Mouse (Mus musculus) cerebellum, postnatal 10 days (tissue): ENCODE data around the gene Nanos2.

ENCODE experiments used
- DNase-seq, 2 experiments: peaks; one replicate each; pipeline ENCODE4 v3.0.0; 2021; ENCODE audit warnings: mixed read lengths in 2 of 2

Gene Nanos2

DNA sequence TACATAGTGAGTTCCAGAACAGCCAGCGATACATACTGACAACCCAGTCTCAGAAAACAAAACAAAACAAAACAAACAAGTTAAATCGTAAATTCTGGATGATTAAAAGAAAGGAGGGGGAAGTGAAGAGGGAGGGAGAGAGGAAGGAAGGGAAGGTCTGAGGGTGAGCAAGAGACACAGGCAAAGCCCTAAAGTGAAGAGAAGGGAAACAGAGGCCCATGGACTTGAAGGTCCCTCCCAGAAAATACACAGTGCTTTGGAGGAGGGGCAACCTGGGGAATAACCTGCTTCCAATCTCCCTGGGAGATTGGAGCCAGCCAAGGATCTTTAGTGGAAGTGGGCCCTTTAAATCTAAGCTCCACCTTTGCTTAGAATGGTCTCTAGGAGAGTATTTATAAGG is at the start of gene Nanos2:
Gene Nanos2, plus strand, starts transcription at position 301 of the 400 bp plus-strand sequence.
- no peak for DNase-seq

DNA sequence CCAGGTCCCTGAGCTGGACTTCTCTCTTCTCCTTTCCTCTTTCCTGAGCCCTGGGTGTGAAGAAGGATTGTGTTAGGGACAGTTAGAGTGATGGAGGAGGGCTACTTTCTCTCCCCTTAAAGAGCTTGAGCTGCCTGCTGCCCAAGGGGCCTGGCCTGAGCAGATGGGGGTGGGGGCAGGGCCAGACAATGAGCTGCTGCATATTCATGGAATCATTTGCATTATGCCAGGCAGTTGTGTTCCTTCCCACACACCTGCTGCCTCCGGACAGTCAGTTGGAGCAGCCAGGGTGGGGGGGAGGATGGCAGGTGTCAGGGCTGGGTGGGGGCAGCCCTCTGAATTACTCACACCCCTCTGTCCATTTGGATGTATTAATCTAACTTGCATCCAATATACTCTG is 44.8 kb upstream of the Nanos2 start:
- peak; percentile 86 to 93 for DNase-seq

DNA sequence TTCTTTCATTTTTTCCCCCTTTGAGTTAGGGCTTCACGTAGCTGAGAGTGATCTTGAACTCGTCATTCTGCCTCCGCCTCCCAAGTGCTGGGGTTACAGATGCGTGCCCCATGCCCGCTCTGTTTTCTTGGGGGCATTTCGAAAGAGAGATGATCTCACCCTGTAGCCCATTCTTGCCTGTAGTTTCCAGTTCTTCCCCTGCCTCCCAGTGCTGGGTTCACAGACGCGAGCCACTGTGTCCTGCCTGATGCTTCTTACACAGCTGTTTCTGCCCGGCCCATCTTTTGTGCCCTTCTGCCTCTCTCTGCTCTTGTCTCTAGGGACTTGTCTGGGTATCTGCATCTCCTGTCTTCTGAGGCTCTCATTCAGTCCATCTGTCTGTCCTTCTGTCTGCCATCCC is 44.4 kb upstream of the Nanos2 start:
- no peak for DNase-seq

DNA sequence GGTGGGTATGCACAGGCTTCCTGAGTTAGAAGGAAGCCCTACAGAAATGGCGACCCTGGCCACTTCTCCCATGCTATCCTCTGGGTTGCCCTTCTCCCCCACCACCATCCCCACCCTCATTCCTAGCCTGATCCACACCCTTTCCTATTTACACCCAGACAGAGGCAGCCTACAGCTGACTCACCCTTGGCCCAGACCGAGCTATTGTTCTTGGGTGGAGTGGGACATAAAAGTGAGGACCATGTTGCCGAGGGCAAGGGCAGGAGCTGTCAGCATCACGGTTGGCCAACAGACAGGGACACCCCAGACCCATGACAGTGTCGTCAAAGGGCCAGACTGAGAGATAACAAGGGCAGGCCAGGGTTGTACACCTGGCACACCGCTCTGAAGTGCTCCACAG is 39.0 kb upstream of the Nanos2 start:
- no peak for DNase-seq

DNA sequence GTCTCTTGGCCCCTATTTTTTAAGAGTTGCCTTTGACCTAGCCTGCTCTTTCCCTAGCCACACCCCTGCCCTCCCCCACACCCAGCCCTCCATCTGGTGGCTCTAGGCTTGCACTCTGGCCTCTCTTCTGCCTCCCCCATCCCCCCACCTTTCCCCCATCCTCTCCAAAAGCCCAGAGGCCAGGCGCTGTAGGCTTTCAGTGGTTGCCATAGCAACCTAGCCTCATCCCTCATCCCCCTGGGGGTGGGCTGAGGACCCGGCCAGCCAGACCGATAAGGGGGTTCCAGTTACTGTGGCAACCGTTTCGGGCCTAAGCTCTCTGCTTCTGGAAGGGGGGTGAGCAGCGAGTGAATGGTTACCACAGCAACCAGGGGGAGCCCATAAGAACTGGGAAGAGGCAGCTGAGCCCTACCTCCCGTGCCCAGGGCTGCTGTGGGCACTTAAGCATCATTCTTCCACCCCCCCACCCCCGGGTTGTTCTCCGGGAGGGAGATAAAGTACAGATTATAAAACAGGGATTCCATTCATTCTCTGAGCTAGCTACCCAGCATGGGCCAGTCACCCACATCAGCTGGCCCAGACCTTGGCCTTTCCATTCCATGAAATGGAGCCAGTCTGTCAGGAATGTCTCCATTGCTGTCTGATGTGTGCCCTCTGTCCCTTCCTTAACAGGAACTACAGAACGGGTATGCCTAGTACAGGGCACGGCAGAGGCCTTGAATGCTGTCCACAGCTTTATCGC is 37.2 kb upstream of the Nanos2 start:
- DNase-seq = peak; percentile 89 to 94

DNA sequence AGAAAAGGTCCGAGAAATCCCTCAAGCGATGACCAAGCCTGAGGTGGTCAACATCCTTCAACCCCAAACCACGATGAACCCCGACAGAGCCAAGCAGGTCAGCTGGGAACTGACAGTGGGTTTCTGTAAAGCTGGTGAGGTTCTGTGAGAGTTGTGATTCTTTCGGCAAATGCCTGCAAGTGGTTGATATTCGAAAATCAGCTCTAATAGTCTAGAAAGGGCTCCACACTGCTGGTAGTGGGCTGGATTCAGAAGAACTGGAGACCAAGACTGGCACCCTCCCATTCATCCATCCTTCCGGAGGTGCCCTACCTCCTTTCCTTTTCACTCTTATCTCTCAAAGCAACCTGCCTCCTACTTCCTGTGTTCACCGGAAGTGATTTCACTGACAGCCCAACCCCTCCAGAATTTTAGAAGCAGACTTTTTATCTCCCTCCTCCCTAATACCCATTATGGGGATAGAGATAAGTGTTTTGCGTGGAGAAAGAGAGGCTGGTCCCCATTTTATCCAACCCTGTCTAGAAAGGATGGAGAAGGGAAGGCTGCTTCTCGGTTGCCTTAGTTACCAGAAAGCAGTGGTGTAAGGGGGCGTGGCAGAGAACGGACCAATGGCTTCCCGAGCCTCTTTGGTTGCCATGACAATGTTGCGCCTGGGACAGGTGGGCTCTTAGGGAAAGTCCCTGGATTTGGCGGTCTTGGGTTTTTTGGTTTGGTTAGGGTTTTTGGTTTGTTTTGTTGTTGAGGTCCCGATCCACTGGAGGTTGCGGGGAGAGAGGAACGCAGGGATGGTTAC is 36.5 kb upstream of the Nanos2 start:
- peak; percentile 69 to 73 for DNase-seq

DNA sequence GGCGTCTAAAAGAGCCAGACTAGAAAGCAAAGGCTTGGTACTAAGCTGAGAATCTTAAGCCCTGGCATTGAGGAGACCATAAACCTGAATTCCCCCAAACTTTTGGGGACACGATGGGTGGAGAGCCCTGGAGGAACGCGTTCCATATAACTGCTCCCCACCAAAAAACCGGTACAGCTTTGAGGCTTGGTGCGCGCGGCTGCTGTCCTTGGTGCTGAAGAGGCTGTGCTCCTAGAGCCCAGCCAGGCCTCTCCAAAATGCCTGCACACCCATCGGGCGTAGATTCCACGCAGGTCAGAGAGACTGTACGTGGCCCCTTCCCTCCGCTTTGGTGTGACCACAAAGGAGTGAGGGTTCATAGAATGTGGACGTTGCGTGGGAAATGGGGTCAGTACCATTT is 35.8 kb upstream of the Nanos2 start:
- no peak for DNase-seq

DNA sequence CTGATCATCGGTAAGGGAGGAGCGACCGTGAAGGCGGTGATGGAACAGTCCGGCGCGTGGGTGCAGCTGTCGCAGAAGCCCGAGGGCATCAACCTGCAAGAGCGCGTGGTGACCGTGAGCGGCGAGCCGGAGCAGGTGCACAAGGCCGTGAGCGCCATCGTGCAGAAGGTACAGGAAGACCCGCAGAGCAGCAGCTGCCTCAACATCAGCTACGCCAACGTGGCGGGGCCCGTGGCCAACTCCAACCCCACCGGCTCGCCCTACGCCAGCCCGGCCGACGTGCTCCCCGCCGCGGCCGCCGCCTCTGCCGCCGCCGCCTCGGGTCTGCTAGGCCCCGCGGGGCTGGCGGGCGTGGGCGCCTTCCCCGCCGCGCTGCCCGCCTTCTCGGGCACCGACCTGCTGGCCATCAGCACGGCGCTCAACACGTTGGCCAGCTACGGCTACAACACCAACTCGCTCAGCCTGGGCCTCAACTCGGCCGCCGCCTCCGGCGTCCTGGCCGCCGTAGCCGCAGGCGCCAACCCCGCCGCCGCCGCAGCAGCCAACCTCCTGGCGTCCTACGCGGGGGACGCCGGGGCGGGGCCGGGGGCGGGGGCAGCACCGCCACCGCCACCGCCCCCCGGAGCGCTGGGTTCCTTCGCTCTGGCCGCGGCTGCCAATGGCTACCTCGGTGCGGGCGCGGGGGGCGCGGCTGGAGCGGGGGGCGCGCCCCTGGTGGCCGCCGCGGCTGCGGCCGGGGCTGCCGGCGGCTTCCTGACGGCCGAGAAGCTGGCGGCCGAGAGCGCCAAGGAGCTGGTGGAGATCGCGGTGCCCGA is 29.4 kb upstream of the Nanos2 start:
- DNase-seq = peak; percentile 88 to 90

DNA sequence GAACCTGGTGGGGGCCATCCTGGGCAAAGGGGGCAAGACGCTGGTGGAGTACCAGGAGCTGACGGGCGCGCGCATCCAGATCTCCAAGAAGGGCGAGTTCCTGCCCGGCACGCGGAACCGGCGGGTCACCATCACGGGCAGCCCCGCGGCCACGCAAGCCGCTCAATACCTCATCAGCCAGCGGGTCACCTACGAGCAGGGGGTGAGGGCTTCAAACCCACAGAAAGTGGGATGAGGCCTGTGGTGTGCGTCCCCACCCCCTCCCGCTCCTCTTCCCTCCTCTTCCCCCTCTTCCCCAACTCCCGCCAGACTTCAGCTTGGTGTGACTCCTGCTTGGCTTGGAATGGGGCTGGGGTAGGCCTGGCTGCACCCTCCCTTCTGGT is 28.8 kb upstream of the Nanos2 start:
- no peak for DNase-seq

DNA sequence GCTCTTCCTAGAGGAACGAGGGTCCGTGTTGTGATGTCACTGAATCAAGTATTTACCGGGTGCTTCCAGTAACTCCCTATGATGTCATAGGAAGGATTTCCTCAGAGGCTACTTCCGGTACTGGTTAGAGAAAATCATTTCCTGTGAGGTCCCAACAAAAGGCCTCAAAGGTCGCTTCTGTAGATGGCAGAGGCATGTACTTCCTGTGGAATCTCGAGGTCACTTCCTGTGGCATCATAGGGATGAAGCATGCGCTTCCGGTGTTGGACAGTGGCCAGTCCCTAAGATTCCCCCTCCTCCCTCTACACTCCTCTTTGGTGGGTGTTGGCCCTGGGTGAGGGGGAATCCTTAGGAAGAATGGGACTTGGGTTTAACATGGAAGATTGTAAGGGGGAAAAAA is 27.8 kb upstream of the Nanos2 start:
- DNase-seq = peak in 1 of 2 experiments; percentile 33

DNA sequence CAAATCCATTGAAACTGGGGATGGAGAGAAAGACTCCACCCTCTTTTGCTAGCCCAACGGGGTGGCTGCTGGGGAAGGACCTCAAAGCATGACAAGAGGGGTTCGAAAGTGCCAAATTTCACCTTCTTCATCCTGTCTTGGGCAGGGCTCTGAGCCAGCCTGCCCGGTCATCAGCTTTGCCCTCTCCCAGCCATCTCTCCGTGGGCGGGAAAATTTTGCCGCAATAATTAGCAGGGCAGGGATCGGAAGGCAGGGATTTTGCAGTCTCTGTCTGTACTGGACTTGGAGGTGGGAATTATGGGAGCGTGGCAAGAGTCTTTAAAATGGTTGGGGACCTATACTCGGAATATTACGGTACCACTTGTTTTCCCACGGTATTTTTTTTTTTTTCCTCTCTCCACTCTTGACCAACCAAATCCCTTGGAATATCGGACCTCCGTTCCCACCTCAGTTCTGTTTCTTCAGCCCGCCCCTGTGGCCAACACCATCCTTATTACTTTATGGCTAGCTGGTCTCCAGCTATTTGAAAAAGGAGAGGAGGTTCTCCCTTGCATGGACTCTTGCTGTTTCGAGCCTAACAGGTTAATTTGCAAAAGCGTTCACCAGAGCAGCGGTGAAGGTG is 24.9 kb upstream of the Nanos2 start:
- no peak for DNase-seq

DNA sequence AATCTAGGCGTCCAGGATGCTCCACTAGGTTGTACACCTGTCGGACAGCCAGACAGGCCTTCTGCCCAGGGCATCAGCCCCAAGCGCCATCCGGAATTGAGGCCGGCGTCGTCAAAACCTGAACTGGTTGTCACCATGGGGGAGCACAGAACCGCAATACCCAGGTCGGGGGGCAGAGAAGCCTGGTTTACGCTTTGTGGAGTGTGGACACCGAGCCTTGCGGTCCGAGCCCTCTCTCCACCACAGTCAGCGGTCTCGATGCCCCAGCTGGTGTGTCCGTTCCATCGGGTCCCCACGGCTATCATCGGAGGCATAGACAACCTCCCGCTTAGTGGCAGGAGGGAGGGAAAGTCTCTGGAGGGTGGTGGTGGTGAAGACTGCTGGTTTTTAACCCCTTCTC is 24.4 kb upstream of the Nanos2 start:
- no peak for DNase-seq

DNA sequence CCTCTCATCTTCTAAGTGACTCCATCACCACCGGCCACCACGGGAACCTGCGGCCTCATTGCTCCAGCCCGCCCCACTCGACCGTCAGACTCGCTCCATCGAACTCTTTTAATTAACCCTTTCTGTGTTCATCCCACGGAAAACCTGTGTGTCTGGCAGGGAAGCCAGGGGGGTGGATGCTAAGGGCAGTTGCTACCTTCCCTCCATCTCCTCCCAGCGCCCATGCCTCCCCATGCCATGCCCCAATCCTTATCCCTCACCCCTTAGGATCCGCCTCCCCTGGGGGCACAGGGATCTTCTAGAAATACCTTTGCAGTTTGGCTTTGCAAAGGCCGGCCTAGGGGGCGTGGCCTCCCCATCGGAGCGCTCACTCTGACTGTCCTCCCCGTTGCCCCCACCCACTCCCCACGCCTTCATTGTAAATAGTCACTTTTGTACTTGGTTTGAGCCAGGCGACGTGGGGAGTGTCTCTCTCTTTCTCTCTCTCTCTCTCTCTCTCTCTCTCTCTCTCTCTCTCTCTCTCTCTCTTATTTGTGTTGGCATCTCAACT is 23.8 kb upstream of the Nanos2 start:
- DNase-seq = peak in 1 of 2 experiments; percentile 44

DNA sequence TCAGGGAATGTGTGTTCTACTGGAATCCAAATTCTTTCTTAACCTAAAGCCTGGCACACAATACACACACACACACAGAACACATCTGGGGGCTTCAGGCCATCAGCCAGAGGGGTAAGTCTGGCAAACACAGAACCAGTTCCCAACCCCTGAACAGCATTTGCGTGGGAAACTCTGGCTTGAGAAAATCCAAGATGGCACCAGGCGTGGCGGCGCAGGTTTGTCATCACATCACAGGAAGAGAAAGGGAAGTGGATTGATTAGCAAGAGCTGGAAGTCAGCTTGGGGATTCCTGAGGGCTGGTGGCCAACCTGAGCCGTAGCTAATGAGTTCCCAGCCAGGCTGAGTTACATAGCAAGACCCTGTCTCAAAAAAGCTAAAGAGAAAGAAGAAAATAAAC is 21.9 kb upstream of the Nanos2 start:
- DNase-seq = no peak

DNA sequence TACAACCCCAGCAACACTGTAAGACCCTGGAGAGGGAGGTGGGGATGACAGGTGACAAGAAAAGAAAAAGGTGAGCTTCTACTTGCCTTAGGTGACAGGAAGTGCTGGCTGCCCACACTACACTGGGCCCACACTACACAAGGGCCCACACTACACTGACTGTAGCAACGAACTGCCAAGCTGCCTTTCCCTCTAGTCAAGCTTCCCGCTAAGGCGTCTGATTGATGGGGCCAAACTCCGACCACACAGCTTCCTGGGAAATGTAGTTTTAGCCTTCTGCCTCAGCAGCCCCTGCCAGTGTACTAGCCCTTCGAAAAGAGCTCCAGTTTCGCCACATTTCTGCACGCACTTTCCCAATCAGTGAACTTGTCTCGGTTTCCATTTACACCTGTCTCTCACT is 19.6 kb upstream of the Nanos2 start:
- peak in 1 of 2 experiments; percentile 38 for DNase-seq

DNA sequence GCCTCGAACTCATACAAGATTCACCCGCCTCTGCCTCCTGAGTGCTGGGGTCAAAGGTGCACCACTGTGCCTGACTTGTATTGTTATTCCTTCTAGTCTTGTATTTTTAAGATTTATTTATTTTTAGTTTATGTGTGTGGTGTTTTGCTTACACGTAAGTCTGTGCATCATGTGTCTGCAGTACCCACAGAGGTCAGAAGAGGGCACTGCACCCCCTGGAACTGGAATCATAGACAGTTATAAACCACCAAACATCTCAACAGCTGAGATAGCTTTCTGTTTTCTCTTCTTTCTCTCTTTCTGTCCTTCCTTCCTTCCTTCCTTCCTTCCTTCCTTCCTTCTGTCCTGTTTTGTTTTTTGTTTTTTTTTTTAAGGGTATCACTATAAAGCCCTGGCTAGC is 16.2 kb upstream of the Nanos2 start:
- no peak for DNase-seq

DNA sequence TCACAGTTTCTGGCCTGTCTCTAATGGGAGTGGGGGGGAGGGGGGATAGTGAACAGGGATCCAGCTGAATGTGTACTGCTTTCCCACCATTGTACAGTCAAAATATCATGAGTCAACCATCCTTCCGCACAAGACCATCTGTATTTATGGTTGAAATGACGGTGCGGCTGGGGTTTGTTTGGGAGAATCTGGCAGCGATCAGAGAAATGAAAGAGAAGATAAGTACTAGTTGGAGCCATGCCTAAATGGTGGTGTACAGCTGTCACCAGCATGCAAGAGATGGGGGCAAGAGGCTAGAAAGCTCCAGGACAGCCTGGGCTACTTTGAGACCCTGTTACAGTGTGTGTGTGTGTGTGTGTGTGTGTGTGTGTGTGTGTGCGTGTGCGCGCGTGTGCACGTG is 8.8 kb upstream of the Nanos2 start:
- DNase-seq = peak in 1 of 2 experiments; percentile 42

DNA sequence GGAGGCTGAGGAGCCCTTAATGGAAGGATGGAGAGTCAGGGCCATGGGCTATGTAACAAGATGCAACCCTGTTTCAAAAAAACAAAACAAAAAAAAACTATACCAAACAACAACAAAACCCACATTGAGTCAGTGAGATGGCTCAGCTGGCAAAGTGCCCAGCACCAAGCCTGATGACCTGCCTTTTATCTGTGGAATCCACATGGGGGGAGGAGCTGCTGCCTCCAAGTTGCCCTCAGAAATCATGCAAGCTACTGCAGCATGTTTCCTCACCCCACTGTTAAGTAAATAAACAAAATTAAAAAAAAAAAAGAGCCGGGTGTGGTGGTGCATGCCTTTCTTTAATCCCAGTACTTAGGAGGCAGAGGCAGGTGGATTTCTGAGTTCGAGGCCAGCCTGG is 697 bp upstream of the Nanos2 start:
- no peak for DNase-seq

DNA sequence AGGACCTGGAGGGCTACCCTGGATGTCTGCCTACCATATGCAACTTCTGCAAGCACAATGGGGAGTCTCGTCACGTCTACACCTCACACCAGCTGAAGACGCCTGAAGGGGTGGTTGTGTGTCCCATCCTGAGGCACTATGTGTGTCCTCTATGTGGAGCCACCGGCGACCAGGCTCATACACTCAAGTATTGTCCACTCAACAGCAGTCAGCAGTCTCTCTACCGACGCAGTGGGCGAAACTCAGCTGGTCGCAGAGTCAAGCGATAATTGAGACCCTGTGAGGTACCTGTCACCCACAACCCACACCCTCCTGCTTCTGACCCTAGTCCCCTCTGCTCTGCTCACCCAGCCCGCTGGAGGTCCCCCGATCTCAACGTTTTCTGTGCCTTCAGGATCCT is 547 bp downstream of the Nanos2 start:
- DNase-seq = no peak

DNA sequence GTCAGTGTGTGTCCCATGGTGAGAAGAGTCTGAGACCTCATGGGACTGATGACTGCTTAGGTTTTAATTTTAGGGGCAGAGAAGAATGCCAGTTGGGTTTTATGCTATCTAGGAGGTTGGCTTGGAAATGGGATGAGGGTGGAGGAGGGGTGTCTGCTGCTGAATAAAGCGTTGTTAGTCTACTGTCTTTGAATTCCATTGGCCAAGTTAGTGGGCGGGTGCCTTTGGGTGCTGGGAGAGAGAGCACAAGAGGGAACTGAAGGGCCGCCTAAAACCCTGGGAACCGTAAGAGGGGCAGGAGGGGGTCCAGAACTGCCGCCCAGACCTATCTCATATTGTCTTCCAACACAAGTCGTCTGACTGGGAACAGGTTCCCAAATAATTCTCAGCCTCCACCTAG is 1.6 kb downstream of the Nanos2 start:
- no peak for DNase-seq

DNA sequence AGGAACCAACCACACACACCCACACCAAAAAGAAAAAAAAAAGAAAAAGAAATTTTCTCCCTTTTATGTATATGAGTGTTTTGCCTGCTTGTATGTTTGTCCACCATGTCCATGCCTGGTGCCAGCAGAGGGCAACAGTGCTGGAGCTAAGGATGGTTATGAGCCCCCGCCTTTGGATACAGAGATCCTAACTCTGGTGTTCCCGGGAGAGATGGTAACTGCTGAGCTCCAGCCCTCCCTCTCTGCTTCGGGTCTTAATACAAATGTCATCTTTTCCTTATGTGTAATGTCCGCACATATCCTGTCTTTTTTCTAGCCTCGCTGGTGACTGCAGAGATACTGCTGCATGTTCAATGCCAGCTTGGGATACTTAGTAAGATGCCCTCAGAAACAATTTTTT is 2.8 kb downstream of the Nanos2 start:
- peak; percentile 77 to 79 for DNase-seq

DNA sequence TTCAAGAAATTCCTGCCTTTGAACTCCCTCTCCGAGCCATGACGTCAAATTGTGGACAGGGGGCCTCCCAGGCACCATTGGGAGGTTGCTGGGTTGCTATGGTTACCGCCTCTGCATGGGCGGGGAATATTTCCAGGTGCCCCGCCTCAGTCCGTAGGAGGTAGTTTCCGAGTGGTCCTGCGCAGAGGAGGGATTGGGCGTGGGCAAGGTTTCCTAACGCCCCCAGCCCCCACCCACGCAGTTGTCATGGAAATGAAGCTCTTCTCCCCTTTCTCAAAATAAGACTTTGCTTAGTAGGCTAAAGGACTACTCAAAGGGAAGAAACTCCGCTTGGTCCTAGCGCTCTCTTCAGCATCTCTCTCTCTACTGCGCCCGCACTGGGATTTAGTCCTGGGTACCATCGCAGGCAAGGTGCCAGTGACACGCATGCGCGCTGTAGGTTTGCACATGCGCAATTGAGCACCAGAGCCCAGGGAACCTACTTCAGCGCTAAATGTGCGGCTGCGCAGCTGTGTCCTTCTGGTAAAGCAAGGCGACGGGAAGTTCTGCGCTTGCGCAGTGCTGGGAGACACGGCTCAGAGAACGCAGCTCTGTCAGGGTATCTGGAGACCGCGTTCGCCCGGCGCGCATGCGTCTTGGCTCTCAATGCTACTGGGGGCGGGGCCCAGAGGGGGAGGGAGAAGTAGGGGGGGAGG is 3.5 kb downstream of the Nanos2 start, which contains the start of gene Mypop:
Gene Mypop, plus strand, starts transcription at position 645 of the 695 bp plus-strand sequence.
- peak; percentile 99 to 100 for DNase-seq
